Mouse (Mus musculus) E14TG2a.4 (cell line): ENCODE data around the gene Utp3.

Source experiments
- H3K27me3 ChIP-seq: 2 replicates; pipeline ENCODE4 v1.6.1; 2014; ENCODE audit warnings: low read length, control low read depth; ENCODE audit not compliant: insufficient read depth
- H3K36me3 ChIP-seq: 2 replicates; pipeline ENCODE4 v1.6.1; 2014; ENCODE audit warnings: low read length, control low read depth; ENCODE audit not compliant: insufficient read depth
- H3K4me1 ChIP-seq: replicated peaks from 2 replicates; pipeline ENCODE4 v1.6.1; 2014; ENCODE audit warnings: low read depth, low read length, control low read depth
- H3K4me3 ChIP-seq: replicated peaks from 2 replicates; pipeline ENCODE4 v1.5.1; 2014; ENCODE audit warnings: mild to moderate bottlenecking, low read length
- H3K9me3 ChIP-seq: 2 replicates; pipeline ENCODE4 v1.6.1; 2014; ENCODE audit warnings: low read length, control low read depth
- CTCF ChIP-seq: conservative IDR thresholded peaks from 2 replicates; pipeline ENCODE4 v1.5.1; 2014; ENCODE audit warnings: low read length
- NANOG ChIP-seq: IDR thresholded peaks from 2 replicates; pipeline ENCODE4 v1.6.1; 2014; ENCODE audit warnings: borderline replicate concordance, low read length, mixed read lengths
- POU5F1 ChIP-seq: IDR thresholded peaks from 2 replicates; pipeline ENCODE4 v1.6.1; 2014; ENCODE audit warnings: low read length, borderline replicate concordance

Utp3 gene

DNA sequence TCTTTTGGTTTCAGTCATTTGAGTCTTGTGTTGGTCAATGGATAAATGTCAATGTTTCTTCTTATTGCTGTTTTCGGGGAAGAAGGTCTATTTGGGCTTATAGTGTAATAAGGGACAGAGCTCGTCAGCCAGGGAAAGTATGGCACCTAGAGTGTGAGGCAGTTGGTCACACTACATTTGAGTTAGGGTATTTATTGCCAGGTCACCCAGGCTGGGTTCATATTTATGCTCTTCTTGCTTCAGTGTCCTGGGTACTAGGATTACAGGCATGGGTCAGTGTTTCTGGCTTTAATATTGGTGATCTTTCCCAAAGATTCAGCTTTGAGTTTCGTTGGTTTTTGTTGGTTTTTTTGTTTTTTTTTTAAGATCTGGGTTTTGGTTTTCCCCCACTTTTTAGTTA, 48.5 kb downstream of the Utp3 start:
- Histone ChIP-seq H3K4me1 (peaks cover 18% of the 10 kb centered on the region), H3K36me3 (no peaks in the 10 kb centered on the region), H3K9me3 (no peaks in the 10 kb centered on the region), H3K27me3 (no peaks in the 10 kb centered on the region), H3K4me3 (no peak overlapping the region)
- TF ChIP-seq CTCF (no peak), POU5F1 (no peak), NANOG (no peak)

DNA sequence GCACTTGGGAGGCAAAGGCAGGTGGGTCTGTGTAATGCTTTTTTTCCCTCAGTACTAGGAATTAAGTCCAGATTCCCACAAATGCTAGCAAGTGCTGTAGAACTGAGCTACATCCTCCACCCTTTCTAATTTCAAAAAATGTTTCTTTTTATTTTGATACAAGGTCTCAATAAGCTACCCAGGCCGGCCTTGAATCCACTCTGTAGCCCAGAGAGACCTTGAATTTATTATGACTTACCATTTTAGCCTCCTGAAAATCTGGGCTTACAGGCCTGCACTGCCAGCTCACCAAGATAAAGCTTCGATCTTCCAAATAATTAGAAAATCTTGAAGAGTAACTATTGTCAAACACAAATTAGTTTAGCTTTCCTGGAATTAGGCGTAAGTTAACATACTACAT, 49.8 kb downstream of the Utp3 start:
- Histone ChIP-seq H3K4me3 (no peak overlapping the region), H3K36me3 (no peaks in the 10 kb centered on the region), H3K9me3 (no peaks in the 10 kb centered on the region), H3K4me1 (peaks cover 14% of the 10 kb centered on the region), H3K27me3 (no peaks in the 10 kb centered on the region)
- TF ChIP-seq NANOG (no peak), CTCF (no peak), POU5F1 (no peak)

- H3K36me3 ChIP-seq, result no peaks in the 10 kb centered on the region
- no peak overlapping the region for H3K4me3 ChIP-seq
- TF ChIP-seq POU5F1 (no peak), CTCF (no peak), NANOG (no peak)
- peaks cover 14% of the 10 kb centered on the region for H3K4me1 ChIP-seq
- no peaks in the 10 kb centered on the region for H3K27me3 ChIP-seq
- H3K9me3 ChIP-seq, result no peaks in the 10 kb centered on the region
Measured at GRCm38 (mm10) chr5:88604641-88605358, 50.5 kb downstream of the Utp3 start.
